Mouse (Mus musculus) spleen, adult 12 weeks (tissue): ENCODE measurements around the gene Ppp1r15a.

Experiments
- DNase-seq: peaks from one replicate; pipeline ENCODE4 v3.0.0; 2022; ENCODE audit warnings: low spot score

Gene Ppp1r15a

DNA sequence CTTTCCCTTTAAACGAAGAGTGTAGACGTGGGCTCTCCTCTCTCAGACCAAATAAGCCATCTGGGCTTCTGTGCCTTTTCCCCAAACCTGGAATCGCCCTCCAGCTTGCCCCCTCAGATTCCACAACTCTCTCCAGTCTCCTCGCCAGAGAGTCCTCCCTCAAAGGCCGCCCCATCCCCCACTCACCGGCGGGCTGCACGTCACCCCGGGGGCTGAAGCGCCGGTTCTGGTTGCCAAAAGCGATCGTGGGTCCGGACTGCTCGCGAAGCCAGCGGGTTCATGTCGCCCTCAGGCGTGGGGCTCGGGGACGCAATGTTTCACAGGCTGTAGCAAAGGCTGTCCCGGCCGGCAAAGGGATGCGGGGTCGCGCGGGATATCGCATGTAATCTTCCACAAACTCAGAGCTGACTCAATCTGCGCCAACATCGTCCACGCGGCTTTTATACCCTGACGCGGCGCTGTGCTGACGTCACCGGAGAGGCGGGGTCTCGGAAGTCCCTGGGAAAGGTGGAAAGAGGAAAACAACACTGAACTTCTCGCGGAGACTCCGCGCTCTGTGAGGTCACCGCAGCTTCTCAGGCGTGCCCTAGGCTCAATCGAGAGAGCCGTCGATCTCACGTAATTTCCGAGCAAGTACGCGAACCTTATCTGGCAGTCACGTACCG lies at the start of gene Ppp1r15a, which contains the start of gene Plekha4:
Gene Ppp1r15a (minus strand): TSS at position 460 of the 665 bp plus-strand sequence.
Gene Plekha4 (plus strand): TSS at position 522 of the 665 bp plus-strand sequence.
- DNase-seq: peak; percentile 98

DNA sequence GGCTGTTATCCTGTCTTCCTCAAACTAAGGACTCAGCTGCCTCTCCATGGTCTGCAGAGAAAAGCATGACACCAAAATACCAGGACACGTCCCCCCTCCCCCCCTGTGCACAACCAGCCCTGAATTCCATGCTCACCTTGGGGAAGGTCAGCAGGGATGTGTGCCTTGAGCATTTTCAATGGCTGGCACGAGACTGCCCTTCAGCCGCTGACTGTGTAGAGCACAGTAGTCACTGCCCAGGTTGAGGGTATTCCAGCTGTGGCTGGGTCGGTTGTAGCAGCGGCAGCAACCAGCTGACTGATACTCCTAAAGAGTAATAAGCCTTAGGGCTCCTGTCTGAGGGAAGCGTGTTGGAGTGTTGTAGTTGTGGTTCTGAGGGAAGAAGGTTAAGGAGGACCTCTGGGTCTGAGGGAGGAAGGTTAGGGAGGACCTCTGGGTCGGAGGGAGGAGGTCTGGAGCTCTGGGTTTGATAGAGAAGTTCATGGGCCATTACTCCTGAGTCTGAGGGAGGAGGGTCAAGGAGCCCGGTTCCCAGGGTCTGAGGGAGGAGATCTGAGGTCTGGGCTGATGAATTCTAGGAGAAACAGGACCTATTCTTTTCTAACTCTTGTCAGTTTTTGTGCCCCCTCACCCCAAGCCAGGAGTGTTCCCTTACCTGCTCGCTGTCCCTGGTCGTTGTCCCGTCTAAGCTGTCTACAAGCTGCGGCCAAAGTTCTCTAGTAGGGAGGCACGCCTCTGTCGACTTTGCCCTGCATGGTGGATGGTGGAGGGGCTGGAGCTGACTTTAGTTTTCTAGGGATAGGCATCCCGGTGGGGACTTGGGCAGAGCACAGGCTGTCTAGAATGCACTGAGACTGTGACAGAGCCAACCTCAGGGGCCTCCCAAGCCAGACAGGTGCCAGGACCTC lies 48.7 kb upstream of the Ppp1r15a start:
- DNase-seq: no peak

DNA sequence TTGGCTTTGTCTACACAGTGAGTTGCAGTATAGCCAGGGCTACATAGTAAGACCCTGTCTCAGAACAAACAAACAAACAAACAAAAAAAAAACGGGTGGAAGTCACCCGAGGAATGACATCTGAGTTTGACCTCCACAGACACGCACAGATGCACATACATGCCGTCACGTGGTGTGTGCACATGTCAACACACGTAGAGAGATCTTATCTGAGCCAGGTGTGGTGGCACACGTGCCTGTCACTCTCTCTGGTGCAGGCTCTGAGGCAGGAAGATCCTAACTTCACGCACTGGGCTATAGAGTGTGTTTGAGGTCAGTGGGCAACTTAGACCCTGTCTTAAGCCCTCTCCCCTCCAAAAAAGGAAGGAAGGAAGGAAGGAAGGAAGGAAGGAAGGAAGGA lies 47.9 kb upstream of the Ppp1r15a start:
- DNase-seq: no peak

DNA sequence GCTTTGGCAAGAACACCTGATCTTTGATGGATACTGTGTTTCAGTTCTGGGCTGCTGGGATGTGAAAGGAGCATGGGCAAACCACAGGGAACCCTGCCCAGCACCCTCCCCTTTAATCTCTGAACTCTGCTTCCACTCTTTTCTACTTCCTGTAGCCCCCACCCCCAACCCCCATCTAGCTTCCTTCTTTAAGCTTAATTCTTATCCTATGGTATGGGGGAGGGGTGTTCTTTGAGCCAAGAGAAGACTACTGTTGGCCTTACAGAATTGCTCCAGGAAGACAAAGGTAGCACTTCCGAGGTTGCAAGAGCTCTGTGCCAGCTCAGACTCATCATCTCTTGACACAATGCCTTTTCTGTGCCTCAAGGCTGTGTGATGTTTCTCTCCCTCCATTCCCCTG lies 45.9 kb upstream of the Ppp1r15a start:
- DNase-seq: no peak

DNA sequence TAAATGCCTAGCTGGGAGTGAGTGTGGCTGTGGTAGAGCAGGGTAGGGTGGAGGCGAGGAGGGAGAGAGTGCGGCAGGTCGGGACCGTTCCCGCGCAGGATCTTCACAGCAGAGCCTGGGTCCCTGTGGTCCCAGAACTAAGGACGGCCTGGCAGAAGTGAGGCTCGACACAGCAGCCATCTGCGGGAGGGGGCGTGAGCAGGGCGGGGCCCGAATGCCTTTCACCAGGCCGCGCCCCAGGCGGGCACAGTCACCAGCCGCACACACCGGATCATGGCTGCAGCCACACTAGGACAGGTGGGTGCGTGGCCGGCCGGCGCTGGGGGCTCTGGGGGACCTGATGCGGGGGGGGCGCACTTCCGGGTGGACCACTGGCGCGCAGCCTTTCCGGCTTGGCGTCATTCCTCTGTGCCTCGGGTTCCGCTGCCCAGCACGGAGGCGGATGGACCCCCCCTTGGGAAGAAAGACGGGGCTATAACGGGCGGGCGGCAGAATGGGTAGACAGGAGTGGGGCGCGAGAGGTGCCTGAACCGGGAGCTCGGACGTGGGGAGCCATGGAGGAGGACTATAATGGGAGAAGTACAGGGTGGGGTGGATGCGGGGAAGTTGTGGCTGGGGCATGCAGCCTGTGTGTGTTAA lies 44.2 kb upstream of the Ppp1r15a start, which contains the start of gene Bcat2:
Gene Bcat2 (plus strand): TSS at position 51 of the 639 bp plus-strand sequence.
- peak; percentile 66 for DNase-seq

DNA sequence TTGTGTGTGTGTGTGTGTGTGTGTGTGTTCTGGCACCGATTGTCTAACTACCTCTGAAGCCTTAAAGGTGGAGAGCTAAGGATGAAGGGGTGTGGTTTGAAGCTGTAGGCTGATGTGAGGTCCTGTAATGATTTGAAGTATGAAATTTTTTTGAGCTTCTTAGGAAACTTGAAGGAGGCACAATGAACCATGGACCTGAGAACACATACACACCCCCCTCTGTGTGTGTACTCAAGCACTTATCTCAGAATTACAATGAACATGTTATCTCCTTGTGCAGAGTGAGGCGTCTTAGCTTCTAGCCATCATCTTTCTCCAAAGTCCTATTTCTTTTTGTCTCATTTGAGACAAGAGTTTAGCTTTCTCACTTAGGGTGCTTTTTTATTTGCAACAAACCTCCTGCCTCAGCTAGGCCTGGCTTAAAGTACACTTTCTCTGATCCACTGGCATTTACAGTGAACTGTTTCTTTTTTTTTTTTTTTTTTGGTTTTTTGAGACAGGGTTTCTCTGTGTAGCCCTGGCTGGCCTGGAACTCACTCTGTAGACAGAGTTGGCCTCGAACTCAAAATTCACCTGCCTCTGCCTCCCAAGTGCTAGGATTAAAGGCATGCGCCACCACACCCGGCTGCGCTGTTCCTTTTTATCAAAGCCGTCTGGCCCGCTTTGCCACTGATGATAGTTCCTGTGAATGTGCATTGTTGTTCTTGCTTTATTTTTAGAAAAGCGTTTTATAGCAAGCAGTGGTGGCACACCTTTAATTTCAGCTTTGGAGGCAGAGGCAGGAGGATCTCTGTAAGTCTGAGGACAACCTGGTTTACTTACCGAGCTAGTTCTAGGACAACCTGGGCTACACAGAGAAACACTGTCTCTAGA lies 42.8 kb upstream of the Ppp1r15a start:
- no peak for DNase-seq

DNA sequence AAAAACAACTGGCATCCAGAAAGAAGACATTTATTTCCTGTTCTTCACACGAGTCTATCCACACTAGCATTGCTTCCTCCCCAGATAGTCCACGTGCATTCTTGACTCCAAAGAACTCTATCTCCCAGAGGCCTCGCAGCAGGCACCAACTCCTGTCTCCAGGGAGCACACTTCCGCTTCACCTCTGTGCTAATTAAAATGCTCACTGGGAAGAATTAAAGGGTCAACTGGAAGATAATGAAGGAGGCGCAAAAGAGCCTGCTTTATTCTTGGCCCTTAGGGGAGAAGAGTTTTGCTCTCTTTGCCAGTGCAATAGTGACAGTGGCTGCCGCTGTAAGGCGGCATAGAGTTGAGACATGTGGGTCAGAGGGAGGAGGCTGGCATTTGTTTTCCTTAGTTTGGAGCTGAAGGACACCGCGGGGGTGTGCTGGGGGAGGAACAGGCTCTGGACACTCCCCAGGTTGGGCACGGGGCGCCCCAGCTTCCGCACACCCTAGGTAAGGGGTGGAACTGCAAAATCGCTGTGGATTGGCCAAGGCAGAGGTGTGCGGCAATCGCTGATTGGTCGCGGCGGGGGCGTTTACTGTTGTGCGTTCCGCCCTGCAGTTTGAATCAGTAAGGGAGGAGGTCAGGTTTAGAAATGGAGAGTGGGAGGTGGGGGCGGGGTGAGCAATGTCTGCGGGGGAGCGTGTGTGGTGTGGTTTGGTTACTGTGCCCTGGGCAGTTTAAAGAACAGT lies 41.9 kb upstream of the Ppp1r15a start:
- peak; percentile 61 for DNase-seq

DNA sequence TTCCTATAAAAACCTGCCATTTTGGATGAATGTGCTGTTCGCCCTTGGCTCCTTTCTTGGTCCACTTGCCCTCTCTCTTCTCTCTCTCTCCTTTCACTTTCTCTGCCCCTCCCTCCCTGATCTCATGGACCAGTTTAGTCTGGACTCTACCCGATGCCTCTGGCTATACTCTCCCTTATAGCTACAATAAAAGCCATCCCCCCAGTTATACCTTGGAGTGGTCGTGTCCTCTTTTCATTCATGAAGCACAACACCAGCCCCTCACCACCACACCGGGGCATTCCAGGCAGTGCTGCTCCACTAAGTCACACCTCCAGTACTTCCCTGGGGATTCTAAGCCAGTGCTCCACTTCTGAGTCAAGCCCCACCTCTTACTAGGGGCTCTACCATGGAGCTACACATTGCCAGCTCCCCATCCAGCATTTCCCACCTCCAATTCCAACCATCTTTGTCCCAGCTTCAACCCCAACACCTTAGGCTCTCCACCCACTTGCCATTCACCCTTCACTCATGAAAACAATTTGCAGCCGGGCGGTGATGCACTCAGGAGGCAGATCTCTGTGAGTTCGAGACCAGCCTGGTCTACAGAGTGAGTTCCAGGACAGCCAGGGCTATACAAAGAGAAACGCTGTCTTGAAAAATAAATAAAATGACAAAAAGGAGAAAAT lies 41.2 kb upstream of the Ppp1r15a start:
- no peak for DNase-seq

DNA sequence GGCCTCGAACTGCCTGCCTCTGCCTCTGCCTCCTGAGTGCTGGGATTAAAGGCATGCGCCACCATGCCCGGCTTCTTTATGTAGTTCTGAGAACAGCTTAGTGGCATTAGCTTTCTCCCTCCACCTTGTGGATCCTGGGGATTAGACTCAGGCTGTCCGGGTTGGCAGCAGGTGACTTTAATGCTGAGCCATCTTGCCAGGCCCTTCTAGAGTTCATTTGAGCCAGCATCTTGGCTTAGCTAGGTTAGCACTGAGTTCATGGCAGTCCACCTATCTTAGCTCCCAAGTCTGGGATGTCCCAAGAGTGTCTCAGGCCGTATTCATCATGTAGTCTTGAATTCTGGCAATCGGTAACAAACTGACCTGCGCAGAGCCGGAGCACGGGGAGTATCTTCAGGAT lies 39.4 kb upstream of the Ppp1r15a start:
- DNase-seq: no peak

DNA sequence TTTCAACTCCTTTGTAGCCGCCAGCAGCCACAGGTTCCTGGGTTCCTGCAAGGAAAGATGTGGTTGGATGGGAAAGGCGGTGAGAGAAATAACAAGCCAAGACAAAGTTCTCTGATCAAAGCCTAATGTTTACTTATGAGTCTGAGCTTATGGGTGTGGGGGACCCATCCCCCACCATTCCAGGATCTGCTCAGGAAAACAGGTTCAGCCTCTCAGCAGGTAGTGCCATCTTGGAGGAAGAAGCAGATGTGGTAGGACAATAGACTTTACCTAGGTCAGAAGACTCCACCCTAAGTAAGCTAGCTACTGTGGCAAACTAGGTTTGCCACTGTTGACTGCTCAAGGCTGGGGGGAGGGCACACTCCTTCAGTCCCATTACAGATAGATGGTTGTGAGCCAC lies 38.7 kb upstream of the Ppp1r15a start:
- no peak for DNase-seq

DNA sequence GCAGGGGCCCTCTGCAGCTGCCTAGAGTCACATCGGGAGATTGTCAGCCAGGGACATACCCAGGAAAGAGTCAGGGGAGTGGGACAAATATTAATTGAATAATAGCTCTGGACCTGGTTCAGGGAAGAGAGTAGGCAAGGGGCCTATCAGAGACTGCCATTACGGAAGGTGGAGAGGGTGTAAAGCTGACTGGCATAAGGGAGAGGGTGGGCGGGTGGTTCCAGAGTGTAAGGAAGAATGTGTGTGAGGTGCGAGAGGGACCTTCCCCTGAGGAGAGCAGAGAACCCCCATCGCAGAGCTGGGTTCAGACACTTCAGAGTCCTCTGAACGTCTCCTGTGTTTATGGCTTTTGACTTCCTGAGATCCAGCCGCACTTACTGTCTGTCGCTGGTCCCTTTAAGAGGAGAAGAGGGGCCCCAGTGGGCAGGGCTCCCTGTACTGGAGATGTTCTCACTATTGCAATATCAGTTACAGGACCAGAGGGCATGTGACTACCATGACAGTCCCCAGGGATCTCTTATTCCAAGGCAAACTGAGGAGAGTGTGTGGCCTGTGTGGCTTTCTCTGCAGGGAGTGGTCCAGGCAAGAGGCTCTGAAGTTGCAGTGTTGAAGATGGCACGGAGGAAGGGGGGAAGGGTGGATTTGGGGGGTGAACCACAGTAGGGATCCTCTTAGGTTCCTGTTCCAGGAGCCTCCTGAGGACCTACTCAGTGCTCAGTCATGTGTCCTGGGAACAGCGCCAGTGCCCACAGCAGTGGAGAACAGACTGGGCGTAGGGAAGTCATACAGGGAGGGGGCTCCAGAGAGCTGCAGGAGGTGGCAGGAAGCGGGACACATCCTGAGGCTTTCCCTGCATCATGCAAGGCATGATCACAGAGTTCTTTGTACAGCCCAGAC lies 35.8 kb upstream of the Ppp1r15a start:
- no peak for DNase-seq

DNA sequence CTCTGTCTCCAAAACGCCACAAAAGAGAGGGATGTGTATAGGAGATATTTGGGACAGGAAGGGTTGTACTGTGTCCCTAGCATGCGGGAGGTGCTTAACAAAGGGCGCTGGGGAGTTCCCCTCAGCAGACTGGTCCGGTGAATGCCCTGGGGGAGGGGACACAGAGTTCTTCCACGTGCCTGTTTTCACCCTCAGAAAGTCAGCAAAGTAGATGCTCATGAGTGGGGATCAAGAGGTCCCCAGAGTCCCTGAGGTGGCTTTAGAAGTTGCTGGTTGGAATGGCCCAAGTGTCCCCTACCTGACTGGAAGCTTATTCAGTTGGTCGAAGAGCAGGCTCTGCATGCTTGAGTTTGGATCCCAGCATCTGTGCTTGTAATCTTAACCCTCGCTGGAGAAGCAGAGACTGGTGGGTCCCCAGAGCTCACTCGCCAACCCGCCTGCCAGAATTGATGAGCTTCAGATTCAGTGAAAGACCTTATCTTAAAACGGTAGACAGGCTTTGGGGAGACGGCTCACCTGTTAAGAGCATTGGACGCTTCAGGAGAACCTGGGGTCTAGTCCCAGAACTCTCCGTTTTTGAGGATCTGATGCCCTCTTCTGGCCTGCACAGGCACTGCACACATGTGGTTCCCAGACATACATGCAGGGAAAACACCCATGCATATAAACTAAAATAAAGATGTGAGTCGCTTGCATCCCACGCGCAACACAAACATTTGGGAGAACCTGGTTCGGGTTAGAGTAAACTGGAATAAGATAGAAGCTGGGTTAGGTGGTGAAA lies 35.0 kb upstream of the Ppp1r15a start:
- peak; percentile 66 for DNase-seq

DNA sequence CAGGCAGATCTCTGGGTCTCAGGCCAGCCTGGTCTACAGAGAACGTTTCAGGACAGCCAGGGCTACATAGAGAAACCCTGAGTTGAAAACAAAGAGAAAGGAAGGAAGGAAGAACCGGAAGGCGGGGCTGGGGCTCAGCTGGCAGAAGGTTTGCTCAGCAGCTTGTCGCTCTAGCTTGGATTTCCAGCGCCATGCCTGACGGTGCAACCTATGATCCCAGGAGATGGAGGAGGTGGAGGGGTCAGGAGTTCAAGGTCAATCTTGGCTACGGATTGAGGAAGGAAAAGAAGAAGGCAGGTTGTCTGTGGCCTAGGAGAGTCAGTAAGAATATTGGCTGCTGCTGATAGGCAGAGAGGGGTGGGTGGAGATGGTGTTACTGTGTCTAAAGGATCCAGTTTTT lies 34.2 kb upstream of the Ppp1r15a start:
- no peak for DNase-seq

DNA sequence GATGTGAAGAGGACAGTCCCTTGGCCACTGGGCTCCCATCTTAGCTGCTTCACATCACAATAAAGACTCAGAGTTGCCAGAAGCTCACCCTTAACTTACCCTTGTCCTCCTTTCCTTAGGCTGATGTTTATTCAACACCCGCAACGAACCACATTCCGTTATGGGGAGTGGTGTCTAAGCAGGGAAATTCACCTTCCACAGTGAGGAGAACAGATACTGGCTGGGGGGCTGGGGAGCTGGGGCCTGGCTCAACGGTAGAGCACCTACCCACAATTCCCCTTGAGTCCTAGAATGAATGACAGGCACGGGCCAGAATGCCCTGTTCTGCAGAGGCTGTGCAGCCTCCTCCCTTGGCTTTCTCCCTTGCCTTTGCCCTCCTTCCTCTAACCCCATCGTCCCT lies 32.8 kb upstream of the Ppp1r15a start:
- no peak for DNase-seq

DNA sequence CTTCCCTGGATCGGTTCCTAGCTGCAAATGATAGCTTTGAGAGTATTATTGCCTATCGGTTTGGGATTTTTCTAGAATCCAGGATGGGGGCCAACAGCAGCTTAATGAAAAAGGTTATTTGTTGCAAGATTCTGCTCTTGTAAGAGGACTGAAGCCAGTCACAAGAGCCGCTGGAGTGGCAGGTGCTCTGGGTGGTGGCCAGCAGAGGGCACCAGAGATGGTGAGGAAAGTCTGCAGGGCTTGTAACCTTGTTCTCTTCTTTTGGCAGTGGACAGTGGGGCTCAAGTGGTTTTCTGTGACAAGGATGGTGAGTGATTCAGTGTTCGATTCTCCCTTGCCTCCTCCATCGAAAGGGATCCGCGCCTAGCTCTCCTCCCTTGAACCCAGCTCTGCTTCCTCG lies 29.7 kb upstream of the Ppp1r15a start:
- peak; percentile 66 for DNase-seq

DNA sequence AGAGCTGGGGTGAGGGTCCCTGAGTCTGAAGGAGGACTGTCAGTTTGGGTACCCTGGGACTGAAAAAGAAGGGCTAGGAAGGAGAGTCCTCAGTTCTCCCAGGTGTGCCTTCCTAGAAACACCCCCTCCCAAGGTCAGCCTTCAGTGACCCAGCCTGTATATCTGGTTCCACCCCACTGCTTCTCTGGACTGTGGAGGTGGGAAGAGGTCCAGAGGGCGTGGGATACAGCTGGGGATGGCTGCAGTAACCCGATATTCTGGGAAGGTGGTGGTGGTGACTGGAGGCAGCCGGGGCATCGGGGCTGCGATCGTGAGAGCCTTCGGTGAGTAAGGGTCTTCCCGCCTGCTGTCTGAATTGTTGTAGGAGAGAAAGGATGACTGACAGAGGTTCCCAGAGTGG lies 28.7 kb upstream of the Ppp1r15a start, which contains the start of gene Hsd17b14:
Gene Hsd17b14 (plus strand): TSS at position 150 of the 400 bp plus-strand sequence.
- DNase-seq: no peak

DNA sequence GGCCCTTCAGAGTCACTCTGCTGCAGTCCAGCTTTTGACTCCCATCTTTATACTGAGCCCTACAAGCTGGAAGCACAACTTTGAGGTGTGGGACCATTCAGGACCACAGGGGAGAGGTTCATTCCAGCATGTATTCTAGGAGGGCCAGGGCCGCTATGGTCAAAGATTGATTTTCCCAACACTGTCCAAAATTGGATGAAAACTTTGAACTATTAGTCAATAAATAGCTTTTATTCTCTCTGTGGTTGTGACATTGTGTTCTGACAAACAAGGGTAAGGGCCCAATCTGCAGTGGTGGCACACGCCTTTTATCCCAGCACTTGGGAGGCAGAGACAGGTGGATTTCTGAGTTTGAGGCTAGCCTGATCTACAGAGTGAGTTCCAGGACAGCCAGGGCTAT lies 27.9 kb upstream of the Ppp1r15a start:
- no peak for DNase-seq

DNA sequence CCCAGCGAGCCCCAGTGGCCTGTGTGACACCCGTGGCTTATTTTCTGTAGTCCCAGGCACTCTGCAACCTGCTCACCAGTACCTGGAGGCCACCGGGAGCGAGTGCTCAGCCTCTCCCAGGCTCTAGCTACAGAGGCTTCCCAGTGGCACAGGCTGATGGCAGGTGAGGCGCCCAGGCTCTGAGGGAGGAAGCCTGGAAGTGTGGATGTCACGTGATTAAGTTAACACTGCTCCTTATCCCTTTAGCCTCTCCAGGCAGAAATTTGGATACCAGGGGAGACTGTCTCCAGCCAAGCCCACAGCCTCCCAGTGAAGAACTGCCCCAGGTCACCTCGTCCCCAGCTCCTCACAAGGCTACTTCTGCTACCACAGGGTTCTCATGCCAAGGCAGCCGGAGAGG lies 27.5 kb upstream of the Ppp1r15a start:
- DNase-seq: no peak

DNA sequence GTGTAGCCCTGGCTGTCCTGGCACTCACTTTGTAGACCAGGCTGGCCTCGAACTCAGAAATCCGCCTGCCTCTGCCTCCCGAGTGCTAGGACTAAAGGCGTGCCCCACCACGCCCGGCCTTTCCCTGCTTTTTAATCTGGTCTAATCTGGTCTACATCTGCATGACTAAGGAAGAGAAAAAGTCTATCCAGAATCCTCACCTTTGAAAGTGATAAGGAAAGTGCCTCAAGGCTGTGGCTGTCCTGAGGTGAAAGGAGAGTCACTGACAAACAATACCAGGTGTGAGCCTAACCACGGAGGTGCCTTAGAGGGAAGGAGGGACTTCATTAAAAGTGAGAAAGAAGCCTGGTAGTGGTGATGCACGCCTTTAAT lies 25.4 kb upstream of the Ppp1r15a start:
- DNase-seq: no peak
